Mouse (Mus musculus) olfactory bulb, adult 2 months (tissue): ENCODE results near the gene Coq10a.

Source experiments
- CTCF ChIP-seq: fragments of 200-500 bp; IDR thresholded peaks from 2 replicates; pipeline ENCODE4 v1.5.1; 2012; ENCODE audit warnings: low read depth, mild to moderate bottlenecking, low read length, moderate library complexity; ENCODE audit not compliant: insufficient read depth
- POLR2A ChIP-seq: fragments of 200-500 bp; IDR thresholded peaks from 2 replicates; pipeline ENCODE4 v1.6.1; 2012; ENCODE audit warnings: mild to moderate bottlenecking, low read depth, low read length, moderate library complexity; ENCODE audit not compliant: insufficient read depth

DNA sequence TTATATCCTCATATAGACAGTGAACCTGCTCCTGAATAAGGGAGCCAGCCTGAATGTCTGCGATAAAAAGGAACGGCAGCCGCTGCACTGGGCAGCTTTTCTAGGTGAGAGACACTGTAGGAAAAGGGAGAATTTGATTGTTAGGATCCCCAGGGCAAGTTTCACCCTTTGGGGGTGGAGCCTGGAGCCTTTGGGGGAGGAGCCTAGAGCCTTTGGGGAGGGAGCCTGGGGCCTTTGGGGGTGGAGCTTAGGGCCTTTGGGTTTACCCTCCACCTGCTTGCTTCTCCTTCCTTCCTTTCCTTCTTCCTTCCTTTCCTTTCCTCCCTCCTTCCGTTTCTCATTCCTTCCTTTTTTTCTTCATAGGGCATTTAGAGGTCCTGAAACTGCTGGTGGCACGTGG is 11.8 kb upstream of the Coq10a start:
- no peak for TF ChIP-seq CTCF
- TF ChIP-seq POLR2A = no peak
